Mouse (Mus musculus) hindbrain, postnatal 0 days (tissue): ENCODE data around the gene Mybph. TPM values are rescaled to one million over a fixed set of nuclear protein-coding genes. Genes with fewer than 3 reads are reported as not detected.

ENCODE experiments used
- ATAC-seq: fragments of 200-750 bp; cut with Nextera tagmentation; 2 replicates; pipeline ENCODE4 v1.8.0; 2017; ENCODE audit warnings: mild to moderate bottlenecking, moderate TSS enrichment, moderate library complexity
- DNase-seq: peaks from one replicate; pipeline ENCODE4 v3.0.0-alpha.2; 2015; ENCODE audit warnings: low spot score
- H3K27ac ChIP-seq: fragments of 300-500 bp; sonication (generic); 2 replicates; pipeline ENCODE4 v1.5.1; 2014; ENCODE audit warnings: mild to moderate bottlenecking
- H3K27me3 ChIP-seq: fragments of 300-500 bp; sonication (generic); 2 replicates; pipeline ENCODE4 v1.6.1; 2014; ENCODE audit warnings: low read length, mixed read lengths; ENCODE audit not compliant: insufficient read depth
- H3K36me3 ChIP-seq: fragments of 300-500 bp; sonication (generic); 2 replicates; pipeline ENCODE4 v1.6.1; 2014; ENCODE audit warnings: low read length, mixed read lengths; ENCODE audit not compliant: insufficient read depth
- H3K4me1 ChIP-seq: fragments of 300-500 bp; sonication (generic); 2 replicates; pipeline ENCODE4 v1.6.1; 2014; ENCODE audit warnings: antibody characterized with exemption, low read length, mixed read lengths; ENCODE audit not compliant: insufficient read depth
- H3K4me2 ChIP-seq: fragments of 300-500 bp; sonication (generic); 2 replicates; pipeline ENCODE4 v1.6.1; 2014; ENCODE audit warnings: low read depth, mild to moderate bottlenecking, low read length, moderate library complexity, mixed read lengths
- H3K4me3 ChIP-seq: fragments of 300-500 bp; sonication (generic); 2 replicates; pipeline ENCODE4 v1.5.1; 2014; ENCODE audit warnings: low read length
- H3K9ac ChIP-seq: fragments of 300-500 bp; sonication (generic); replicated peaks from 2 replicates; pipeline ENCODE4 v1.6.1; 2014; ENCODE audit warnings: mild to moderate bottlenecking, low read length, moderate library complexity, mixed read lengths
- H3K9me3 ChIP-seq: fragments of 300-500 bp; sonication (generic); 2 replicates; pipeline ENCODE4 v1.6.1; 2016; ENCODE audit warnings: low read length, mixed read lengths
- CTCF ChIP-seq: IDR thresholded peaks from 2 replicates; pipeline ENCODE4 v1.5.1; 2016; ENCODE audit warnings: antibody characterized with exemption, control low read depth, low read depth
- WGBS: fragments of 180-500 bp; shearing (Covaris S2); extraction: QIAGEN DNeasy Blood & Tissue Kit; methylation state at CpG from one replicate; pipeline ENCODE4 v1.1.7; 2014; 5-methylcytosine and 5-hydroxymethylcytosine counted together
- polyA plus RNA-seq: library from polyadenylated mRNA; unstranded; fragments of >200 nt; fragmentation: Nextera tagmentation; extraction: Ambion mirVana; gene quantifications from 2 replicates; pipeline ENCODE4 v1.2.1, GENCODE M21; 2015
- total RNA-seq: library from RNA; depleted of rRNA; stranded (reverse); fragments of >200 nt; gene quantifications from 2 replicates; pipeline ENCODE4 v1.2.3, GENCODE M21; 2014; rRNA removed

Mybph gene
- total RNA-seq (not detected in 2 replicates), polyA plus RNA-seq (0.08 TPM in 1 of 2 replicates, not detected in the other)

DNA sequence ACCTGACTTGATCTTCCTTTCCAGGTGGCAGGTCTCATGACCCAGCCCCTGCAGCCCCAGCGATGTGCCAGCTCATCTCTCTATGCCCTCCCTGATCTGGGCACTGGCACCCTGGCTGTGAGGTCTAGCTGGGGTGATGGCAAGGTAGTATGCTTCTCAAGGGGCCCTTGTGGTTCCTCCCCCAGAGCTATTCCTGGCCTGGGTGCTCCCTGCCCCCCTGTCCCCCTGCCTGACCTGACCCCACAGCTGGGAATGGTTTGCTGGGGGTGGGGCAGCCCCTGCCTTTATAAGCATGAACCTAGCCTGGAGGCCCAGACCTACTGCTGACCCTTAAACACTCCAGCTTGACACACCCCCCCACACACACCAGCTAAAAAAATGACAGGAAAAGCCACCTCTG is at the start of gene Mybph:
TSS of gene Mybph (plus strand) at position 323 of the 400 bp plus-strand sequence.
- Histone ChIP-seq H3K9ac (no peak within 1 kb of the TSS), H3K9me3 (no peaks in the 10 kb centered on the region), H3K27ac (no peak within 1 kb of the TSS), H3K4me1 (no peaks in the 10 kb centered on the region), H3K27me3 (no peaks in the 10 kb centered on the region), H3K4me3 (no peak within 1 kb of the TSS), H3K36me3 (no peaks in the 10 kb centered on the region), H3K4me2 (no peak within 1 kb of the TSS)
- WGBS, result 79% methylated on average over 1 of the region's 1 CpGs
- no peak for TF ChIP-seq CTCF
- DNase-seq, result no peak
- no peak for ATAC-seq

- no peak for ATAC-seq
- Histone ChIP-seq H3K4me2 (no peak overlapping the region), H3K27ac (no peak overlapping the region), H3K4me3 (no peak overlapping the region), H3K9me3 (no peaks in the 10 kb centered on the region), H3K4me1 (no peaks in the 10 kb centered on the region; the same call in 1 of the 2 replicates), H3K27me3 (no peaks in the 10 kb centered on the region), H3K36me3 (no peaks in the 10 kb centered on the region), H3K9ac (no peak overlapping the region)
- no peak for DNase-seq
- WGBS, result 73% methylated on average over 8 of the region's 8 CpGs
- no peak for TF ChIP-seq CTCF
Observed at GRCm38 (mm10) chr1:134146066-134146465, 47.2 kb upstream of the Mybph start.

- Histone ChIP-seq H3K4me2 (no peak overlapping the region), H3K4me1 (no peaks in the 10 kb centered on the region), H3K9me3 (no peaks in the 10 kb centered on the region), H3K27me3 (no peaks in the 10 kb centered on the region), H3K9ac (no peak overlapping the region), H3K36me3 (no peaks in the 10 kb centered on the region), H3K27ac (no peak overlapping the region), H3K4me3 (no peak overlapping the region)
- DNase-seq, result no peak
- no peak for TF ChIP-seq CTCF
- WGBS, result 70% methylated on average over 8 of the region's 8 CpGs
- no peak for ATAC-seq
Observed at GRCm38 (mm10) chr1:134150076-134150475, 43.2 kb upstream of the Mybph start.

- Histone ChIP-seq H3K4me2 (no peak overlapping the region), H3K4me1 (no peaks in the 10 kb centered on the region), H3K27ac (no peak overlapping the region), H3K9ac (no peak overlapping the region), H3K27me3 (no peaks in the 10 kb centered on the region), H3K36me3 (no peaks in the 10 kb centered on the region), H3K9me3 (no peaks in the 10 kb centered on the region), H3K4me3 (no peak overlapping the region)
- DNase-seq (no peak), ATAC-seq (no peak)
- no peak for TF ChIP-seq CTCF
- WGBS, result 94% methylated on average over 9 of the region's 9 CpGs
Observed at GRCm38 (mm10) chr1:134150745-134151144, 42.5 kb upstream of the Mybph start.

DNA sequence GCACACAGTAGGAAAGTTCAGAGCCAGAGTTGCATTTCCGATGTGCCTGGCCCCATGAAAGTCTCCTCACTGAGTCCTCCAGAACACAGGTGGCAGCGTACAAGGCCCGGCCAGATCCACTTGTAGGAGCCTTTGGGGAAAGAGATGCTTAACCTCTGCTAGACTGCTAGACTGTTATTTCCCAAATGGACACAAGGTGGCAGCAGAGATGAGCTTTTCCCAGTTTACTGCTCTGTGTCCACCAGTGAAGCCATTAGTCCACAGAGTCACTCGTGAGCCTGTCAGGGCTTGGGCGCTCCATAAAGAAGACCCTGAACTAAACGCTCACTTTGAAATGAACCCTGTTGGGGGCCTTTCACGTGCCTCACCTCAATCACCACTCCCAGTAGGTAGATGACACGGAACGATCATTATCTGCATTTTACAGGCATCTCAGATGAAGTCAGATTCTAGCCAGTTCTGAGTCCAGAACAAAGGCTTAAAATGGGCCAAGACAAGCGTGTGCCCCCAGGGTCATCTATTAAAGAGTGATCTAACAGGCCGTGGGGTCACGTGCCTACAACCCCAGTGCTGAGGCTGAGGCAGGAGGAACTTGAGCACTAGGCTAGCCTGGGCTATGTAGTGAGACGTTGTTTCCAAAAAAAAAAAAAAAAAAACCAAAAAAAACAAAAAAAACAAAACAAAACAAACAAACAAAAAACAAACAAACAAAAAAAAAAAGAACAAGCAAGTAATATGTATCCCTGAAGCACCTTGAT is 41.4 kb upstream of the Mybph start:
- DNase-seq (peak; percentile 92), ATAC-seq (peak; percentile 91)
- TF ChIP-seq CTCF, result peak; percentile 96
- Histone ChIP-seq H3K9ac (no peak overlapping the region), H3K27ac (no peak overlapping the region), H3K4me1 (no peaks in the 10 kb centered on the region), H3K9me3 (no peaks in the 10 kb centered on the region), H3K4me2 (peak overlapping the region; percentile 16; the same call in 1 of the 2 replicates), H3K36me3 (no peaks in the 10 kb centered on the region), H3K4me3 (no peak overlapping the region), H3K27me3 (no peaks in the 10 kb centered on the region)
- WGBS, result 32% methylated on average over 13 of the region's 13 CpGs

- 77% methylated on average over 21 of the region's 21 CpGs for WGBS
- no peak for TF ChIP-seq CTCF
- DNase-seq (no peak), ATAC-seq (no peak)
- no peak overlapping the region for H3K4me3 ChIP-seq
- H3K27ac ChIP-seq, result no peak overlapping the region
- no peaks in the 10 kb centered on the region for H3K36me3 ChIP-seq
- H3K9ac ChIP-seq, result no peak overlapping the region
- H3K9me3 ChIP-seq, result no peaks in the 10 kb centered on the region
- H3K27me3 ChIP-seq, result no peaks in the 10 kb centered on the region
- H3K4me1 ChIP-seq, result no peaks in the 10 kb centered on the region
- no peak overlapping the region for H3K4me2 ChIP-seq
Observed at GRCm38 (mm10) chr1:134152626-134153590, 40.3 kb upstream of the Mybph start.
